Mouse (Mus musculus) B cell, adult 62 days (primary cell): Measurements from ENCODE around the gene Mrpl35. TPM values are rescaled to one million over a fixed set of nuclear protein-coding genes. Genes with fewer than 3 reads are reported as not detected.

Experiments used
- total RNA-seq: library from RNA; stranded (reverse); gene quantifications from 4 replicates; pipeline ENCODE4 v1.2.4, GENCODE M21; 2023

The Mrpl35 gene
- 12.4 to 18.2 TPM (median 15.2 TPM) in 4 replicates for total RNA-seq

DNA sequence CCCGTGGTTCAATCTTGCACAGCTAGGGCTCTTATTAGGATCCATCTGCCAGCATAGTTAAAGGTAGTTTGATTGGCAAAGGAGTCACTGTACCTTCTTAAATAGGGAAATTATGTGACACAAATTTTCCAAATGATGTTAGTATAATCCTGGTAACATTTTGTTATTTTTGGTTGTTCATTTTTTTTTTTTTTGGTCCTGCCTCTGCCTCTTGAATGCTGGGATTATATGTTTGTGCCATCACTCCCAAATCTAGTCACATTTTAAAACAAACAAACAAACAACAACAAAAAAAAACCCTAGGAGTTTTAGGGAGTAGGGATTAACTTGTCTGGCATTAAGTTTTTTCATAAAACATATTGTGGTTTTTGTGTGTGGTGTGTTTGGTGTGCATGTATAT is at the start of gene Mrpl35:
Gene Mrpl35, minus strand, starts transcription at position 101 of the 400 bp plus-strand sequence.

DNA sequence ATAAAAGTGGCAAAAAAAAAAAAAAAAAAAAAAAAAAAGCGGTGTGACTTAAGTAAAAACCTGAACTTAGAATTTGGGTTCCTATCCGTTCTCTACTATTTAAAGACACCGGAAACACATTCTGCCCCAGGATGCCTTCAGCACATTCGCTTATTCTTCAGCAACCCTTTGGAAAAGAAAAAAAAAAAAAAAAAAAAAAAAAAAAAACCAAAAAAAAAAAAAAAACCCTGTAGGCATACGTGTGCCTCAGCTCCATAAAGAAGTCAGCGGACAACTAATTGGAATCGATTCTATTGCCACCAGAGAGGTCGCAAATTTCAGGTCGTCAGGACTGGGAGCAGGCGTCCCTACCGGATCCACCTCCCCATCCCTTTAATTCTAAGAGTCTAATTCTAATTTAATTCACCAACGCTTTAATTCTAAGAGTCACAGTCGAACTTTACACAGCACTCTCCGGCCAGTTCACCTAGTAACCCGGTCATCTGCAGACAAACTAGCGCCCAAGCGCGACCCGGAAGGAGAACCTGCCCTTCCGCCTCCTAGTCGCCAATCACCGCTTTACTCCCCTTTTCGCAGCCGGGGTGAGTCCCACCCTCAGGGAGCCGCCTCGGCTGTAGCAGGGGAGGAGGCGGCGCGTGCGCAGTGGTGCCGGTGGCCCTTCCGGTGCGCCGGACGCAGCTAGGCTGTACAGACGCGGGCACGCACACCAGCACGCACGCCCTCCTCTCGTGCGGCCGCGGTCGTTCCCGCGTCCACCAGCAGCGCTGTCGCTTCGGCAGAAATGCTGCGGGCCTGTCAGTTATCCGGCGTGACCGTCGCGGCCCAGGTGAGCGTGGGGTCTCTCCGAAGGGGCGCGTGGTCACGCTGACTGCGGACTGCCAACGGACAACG is 4.2 kb upstream of the Mrpl35 start, which contains the start of gene Immt:
Gene Immt, plus strand, starts transcription at position 642 of the 891 bp plus-strand sequence.

Other genes with a start within 250 kb of the Mrpl35 start
- gene Kdm3a, start 194.0 kb downstream of the Mrpl35 start, total RNA-seq, result 116 to 139 TPM (median 122 TPM) in 4 replicates
- gene Reep1, start 119.4 kb downstream of the Mrpl35 start, total RNA-seq, result 0.16 TPM in 1 of 4 replicates, not detected in the others
- 90.3 to 102 TPM (median 95.0 TPM) in 4 replicates for gene Immt, start 4.4 kb upstream of the Mrpl35 start, total RNA-seq
- gene Ptcd3, start 81.8 kb upstream of the Mrpl35 start, total RNA-seq, result 86.8 to 109 TPM (median 98.9 TPM) in 4 replicates
- gene Polr1a, start 82.1 kb upstream of the Mrpl35 start, total RNA-seq, result 68.8 to 75.9 TPM (median 70.6 TPM) in 4 replicates